In genomic region chr10:50671517-50671916, GRCm38 (mm10) we compare ENCODE assay signal across 13 mouse cellular contexts.
A peak's percentile ranks its signal among the peaks of the same experiment; 100 is the strongest.
DNase-seq lines count a peak whose midpoint lies in the region; ATAC-seq and TF ChIP-seq lines count a peak whose summit lies in the region.
"Had no signal": no experiment of that assay in that cellular context is flagged by ENCODE, and none has a peak within 500 bp of the region (broad histone marks: within the 10 kb centered on the region; RNA-seq: fewer than 3 reads in every experiment).

No protein-coding gene starts in this region.

- no peak for TF ChIP-seq POLR2A in cerebellum, adult 2 months (IDR thresholded peaks at IDR 0.05; ENCODE audit: borderline replicate concordance, insufficient read depth, low read length)
- no peak for TF ChIP-seq POLR2A in lung, adult 2 months (IDR thresholded peaks at IDR 0.05; ENCODE audit: borderline replicate concordance, extremely low read depth, low read depth, low read length)

- H3K27me3 ChIP-seq in neural tube, embryonic 14.5 days (ENCODE audit: control insufficient read depth, insufficient read depth, low read length) = no peaks in the 10 kb centered on the region
- no peaks in the 10 kb centered on the region for H3K27me3 ChIP-seq in cerebellum, adult 2 months (ENCODE audit: control insufficient read depth, insufficient read depth, low read length)
- H3K27me3 ChIP-seq in forebrain, embryonic 13.5 days = no peaks in the 10 kb centered on the region
- H3K27me3 ChIP-seq: CH12.LX; limb, embryonic 13.5 days had no signal

- TF ChIP-seq CTCF in cerebellum, adult 2 months (IDR thresholded peaks at IDR 0.05; ENCODE audit: borderline replicate concordance, insufficient read depth, low read depth, low read length) = peak; percentile 57; the same call in 1 of the 2 replicates
- TF ChIP-seq CTCF in lung, adult 2 months (IDR thresholded peaks at IDR 0.05; ENCODE audit: insufficient read depth, low read length) = no peak

- DNase-seq in neural tube, embryonic 10.5 days (ENCODE audit: extremely low spot score, low spot score) = no peak
- peak; percentile 54 to 88 for DNase-seq in cerebellum, adult 2 months
- peak; percentile 12 for DNase-seq in telencephalon, adult 2 months (ENCODE audit: low read depth, low spot score)
- no peak for DNase-seq in frontal cortex, postnatal 10 days (ENCODE audit: low spot score in 2 of 2)
- DNase-seq in lung, adult 2 months = no peak
- DNase-seq: kidney, postnatal 10 days; liver, postnatal 0 days; thymus, postnatal 14 days had no signal

- WGBS in neural tube, embryonic 14.5 days = 58% methylated on average over 5 of the region's 5 CpGs
- 6% methylated on average over 5 of the region's 5 CpGs for WGBS in cerebellum, adult 2 months
- 17% methylated on average over 5 of the region's 5 CpGs for WGBS in forebrain, embryonic 13.5 days
- WGBS in lung, adult 2 months = 81% methylated on average over 5 of the region's 5 CpGs

- no peaks in the 10 kb centered on the region for H3K9me3 ChIP-seq in neural tube, embryonic 14.5 days (ENCODE audit: control insufficient read depth, low read length)
- no peaks in the 10 kb centered on the region for H3K9me3 ChIP-seq in forebrain, embryonic 13.5 days (replicated peaks)
- H3K9me3 ChIP-seq: limb, embryonic 13.5 days had no signal

- no peak overlapping the region for H3K9ac ChIP-seq in neural tube, embryonic 14.5 days (replicated peaks; ENCODE audit: low read depth, low read length)
- H3K9ac ChIP-seq in forebrain, embryonic 13.5 days = no peak overlapping the region
- H3K9ac ChIP-seq: limb, embryonic 13.5 days; liver, postnatal 0 days had no signal

- H3K4me2 ChIP-seq in neural tube, embryonic 14.5 days (ENCODE audit: low read depth, low read length) = no peak overlapping the region
- no peak overlapping the region for H3K4me2 ChIP-seq in forebrain, embryonic 13.5 days
- H3K4me2 ChIP-seq: limb, embryonic 13.5 days had no signal

- no peaks in the 10 kb centered on the region for H3K4me1 ChIP-seq in neural tube, embryonic 14.5 days (ENCODE audit: control insufficient read depth, insufficient read depth, low read length)
- H3K4me1 ChIP-seq in cerebellum, adult 2 months (ENCODE audit: control insufficient read depth, insufficient read depth, low read length) = no peaks in the 10 kb centered on the region
- H3K4me1 ChIP-seq in forebrain, embryonic 13.5 days = no peaks in the 10 kb centered on the region
- no peaks in the 10 kb centered on the region for H3K4me1 ChIP-seq in lung, adult 2 months (ENCODE audit: control insufficient read depth, insufficient read depth, low read length)
- H3K4me1 ChIP-seq: limb, embryonic 13.5 days had no signal

- ATAC-seq in neural tube, embryonic 14.5 days (ENCODE audit: low read depth) = peak; percentile 58; the same call in 1 of the 2 replicates
- peak; percentile 62 for ATAC-seq in forebrain, embryonic 13.5 days
- ATAC-seq: liver, postnatal 0 days had no signal

- no peak overlapping the region for H3K4me3 ChIP-seq in neural tube, embryonic 14.5 days (ENCODE audit: low read depth, low read length)
- H3K4me3 ChIP-seq in cerebellum, adult 2 months (replicated peaks; ENCODE audit: insufficient read depth, low read depth, low read length) = no peak overlapping the region
- no peak overlapping the region for H3K4me3 ChIP-seq in forebrain, embryonic 13.5 days
- no peak overlapping the region for H3K4me3 ChIP-seq in lung, adult 2 months (replicated peaks; ENCODE audit: extremely low read depth, low read depth, low read length)
- H3K4me3 ChIP-seq: limb, embryonic 13.5 days; myocyte had no signal

- H3K36me3 ChIP-seq in neural tube, embryonic 14.5 days (ENCODE audit: control insufficient read depth, insufficient read depth, low read length) = no peaks in the 10 kb centered on the region
- H3K36me3 ChIP-seq in forebrain, embryonic 13.5 days (ENCODE audit: poor library complexity, severe bottlenecking) = no peaks in the 10 kb centered on the region

- H3K27ac ChIP-seq in neural tube, embryonic 14.5 days (ENCODE audit: low read depth, low read length) = no peak overlapping the region
- no peak overlapping the region for H3K27ac ChIP-seq in cerebellum, adult 2 months (ENCODE audit: insufficient read depth, low read length)
- H3K27ac ChIP-seq in forebrain, embryonic 13.5 days = no peak overlapping the region
- H3K27ac ChIP-seq: limb, embryonic 13.5 days had no signal

Comparison
In these comparisons a context has a peak if more than half of its experiments do, and no peak if none do; other contexts are left out.
1. DNase-seq: peak in cerebellum, adult 2 months (2 of 2) and telencephalon, adult 2 months (single experiment); none in neural tube, embryonic 10.5 days (single experiment), frontal cortex, postnatal 10 days (0 of 2) and lung, adult 2 months (single experiment).